Mouse (Mus musculus): ENCODE results near the gene Mb21d2. TPM values are rescaled to one million over a fixed set of nuclear protein-coding genes. Genes with fewer than 3 reads are reported as not detected.

Gene Mb21d2
- polyA plus RNA-seq (2012; fragmentation: generic; extraction: Trizol): 1 to 10 TPM; 2.0 to 2.6 TPM

DNA sequence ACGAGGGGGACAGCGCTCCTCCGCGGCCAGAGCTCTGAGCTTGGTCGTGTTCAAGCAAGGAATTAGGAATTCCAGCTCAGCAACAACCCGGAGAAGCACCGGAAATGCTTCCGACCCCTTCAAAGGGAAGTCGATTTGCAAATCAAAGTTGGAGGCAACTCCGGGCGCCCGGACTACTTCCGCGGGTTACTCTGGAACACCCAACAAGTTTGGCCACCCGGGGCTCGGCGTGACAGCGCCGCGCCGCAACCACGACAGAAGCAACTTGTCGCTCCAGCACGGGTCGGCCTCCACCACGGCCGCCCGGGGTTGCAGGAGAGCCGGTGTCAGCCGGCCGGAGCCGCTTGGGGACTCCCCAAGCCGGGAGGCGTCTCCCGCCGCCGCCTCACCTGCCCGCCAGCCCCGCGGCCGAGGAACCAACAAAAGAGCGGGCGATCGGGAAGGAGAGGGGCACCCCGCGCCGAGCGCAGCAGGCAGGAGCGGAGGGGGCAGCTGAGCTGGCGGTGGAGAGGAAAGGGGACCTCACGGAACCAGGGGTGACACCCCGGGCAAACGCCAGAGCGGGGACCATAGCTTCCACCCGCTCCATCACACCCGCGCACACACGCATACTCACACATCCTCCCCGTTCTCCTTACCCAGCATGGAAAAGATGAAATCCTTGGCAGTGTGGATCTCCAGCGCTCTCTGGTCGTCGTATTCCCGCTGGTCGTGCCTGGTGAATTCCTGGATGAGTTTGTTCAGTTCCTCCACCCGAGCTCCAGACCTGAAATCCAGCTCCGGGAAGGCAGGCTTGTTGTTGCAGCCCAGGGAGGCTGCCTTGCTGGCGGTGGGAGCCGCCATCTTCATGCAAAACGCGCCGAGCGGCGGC, at the start of gene Mb21d2:
Mb21d2 (minus strand) TSS at position 859 of the 871 bp plus-strand sequence.

Other genes with a start within 250 kb of the Mb21d2 start
- gene Fgf12, start 176.6 kb downstream of the Mb21d2 start, polyA plus RNA-seq (2012; fragmentation: generic; extraction: Trizol): not detected